Mouse (Mus musculus): ENCODE data around the gene Lamtor3.

DNA sequence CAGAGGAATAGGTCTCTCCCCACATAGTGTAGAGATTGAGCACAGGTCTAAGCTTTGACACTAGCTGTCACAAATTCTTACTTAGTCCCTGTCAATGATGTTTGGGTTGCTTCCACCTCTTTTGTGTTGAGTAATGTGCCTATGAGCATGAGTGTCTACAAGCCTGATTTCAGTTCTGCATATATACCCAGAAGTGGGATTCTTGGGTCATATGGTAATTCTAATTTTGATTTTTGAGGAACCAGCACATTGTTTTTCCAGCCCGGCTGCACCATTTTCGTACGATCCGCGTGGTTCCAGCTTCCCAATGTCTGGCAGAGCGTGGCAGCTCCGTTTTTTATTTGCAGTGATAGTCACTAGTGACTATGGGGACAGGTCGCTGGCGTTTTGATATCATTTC is 48.9 kb upstream of the Lamtor3 start:
- TF ChIP-seq CTCF (IDR thresholded peaks at IDR 0.05; ENCODE audit: low read depth) (no peak), EP300 (optimal IDR thresholded peaks at IDR 0.05) (no peak)
